Mouse (Mus musculus): ENCODE measurements around the gene Dcun1d1.
A peak's percentile ranks its signal among the peaks of the same experiment; 100 is the strongest.

The Dcun1d1 gene

GRCm38 (mm10) chr3:35937345-35937744, at the start of gene Dcun1d1:
Gene Dcun1d1 (minus strand): TSS chr3:35937445.
- no peak for DNase-seq (ENCODE audit: low spot score in 2 of 2)

- no peak for DNase-seq (ENCODE audit: low spot score in 2 of 2)
Observed at GRCm38 (mm10) chr3:35986266-35986665, 49.0 kb upstream of the Dcun1d1 start.

- DNase-seq (ENCODE audit: low spot score in 2 of 2) = no peak
Observed at GRCm38 (mm10) chr3:35973551-35973950, 36.3 kb upstream of the Dcun1d1 start.

GRCm38 (mm10) chr3:35972985-35973384, 35.7 kb upstream of the Dcun1d1 start:
- peak in 1 of 2 experiments; percentile 28 for DNase-seq (ENCODE audit: low spot score in 2 of 2)

- DNase-seq (ENCODE audit: low spot score in 2 of 2) = no peak
Observed at GRCm38 (mm10) chr3:35971149-35971548, 33.9 kb upstream of the Dcun1d1 start.

GRCm38 (mm10) chr3:35970441-35970840, 33.2 kb upstream of the Dcun1d1 start:
- DNase-seq (ENCODE audit: low spot score in 2 of 2) = no peak

- no peak for DNase-seq (ENCODE audit: low spot score in 2 of 2)
Observed at GRCm38 (mm10) chr3:35967366-35967921, 30.2 kb upstream of the Dcun1d1 start.

- no peak for DNase-seq (ENCODE audit: low spot score in 2 of 2)
Observed at GRCm38 (mm10) chr3:35966493-35966892, 29.2 kb upstream of the Dcun1d1 start.

- no peak for DNase-seq (ENCODE audit: low spot score in 2 of 2)
Observed at GRCm38 (mm10) chr3:35964928-35965327, 27.7 kb upstream of the Dcun1d1 start.

- DNase-seq (ENCODE audit: low spot score in 2 of 2) = no peak
Observed at GRCm38 (mm10) chr3:35963921-35964320, 26.7 kb upstream of the Dcun1d1 start.

GRCm38 (mm10) chr3:35963401-35963800, 26.2 kb upstream of the Dcun1d1 start:
- no peak for DNase-seq (ENCODE audit: low spot score in 2 of 2)

- no peak for DNase-seq (ENCODE audit: low spot score in 2 of 2)
Observed at GRCm38 (mm10) chr3:35962967-35963366, 25.7 kb upstream of the Dcun1d1 start.

- no peak for DNase-seq (ENCODE audit: low spot score in 2 of 2)
Observed at GRCm38 (mm10) chr3:35957230-35957629, 20.0 kb upstream of the Dcun1d1 start.

- DNase-seq (ENCODE audit: low spot score in 2 of 2) = peak in 1 of 2 experiments; percentile 22
Observed at GRCm38 (mm10) chr3:35954901-35955575, 17.8 kb upstream of the Dcun1d1 start.

- DNase-seq (ENCODE audit: low spot score in 2 of 2) = no peak
Observed at GRCm38 (mm10) chr3:35953816-35954215, 16.6 kb upstream of the Dcun1d1 start.

GRCm38 (mm10) chr3:35953184-35953583, 15.9 kb upstream of the Dcun1d1 start:
- no peak for DNase-seq (ENCODE audit: low spot score in 2 of 2)

GRCm38 (mm10) chr3:35948197-35948596, 11.0 kb upstream of the Dcun1d1 start:
- no peak for DNase-seq (ENCODE audit: low spot score in 2 of 2)

- no peak for DNase-seq (ENCODE audit: low spot score in 2 of 2)
Observed at GRCm38 (mm10) chr3:35940520-35941135, 3.4 kb upstream of the Dcun1d1 start.

- no peak for DNase-seq (ENCODE audit: low spot score in 2 of 2)
Observed at GRCm38 (mm10) chr3:35940047-35940446, 2.8 kb upstream of the Dcun1d1 start.

- peak in 1 of 2 experiments; percentile 12 for DNase-seq (ENCODE audit: low spot score in 2 of 2)
Observed at GRCm38 (mm10) chr3:35933405-35933777, 3.9 kb downstream of the Dcun1d1 start.

- DNase-seq (ENCODE audit: low spot score in 2 of 2) = peak in 1 of 2 experiments; percentile 73
Observed at GRCm38 (mm10) chr3:35932735-35933404, 4.4 kb downstream of the Dcun1d1 start.

GRCm38 (mm10) chr3:35931896-35932727, 5.1 kb downstream of the Dcun1d1 start:
- DNase-seq (ENCODE audit: low spot score in 2 of 2) = peak in 1 of 2 experiments; percentile 29
